Mouse (Mus musculus) heart, embryonic 10.5 days (tissue): Measurements from ENCODE around the gene Rdm1. TPM values are rescaled to one million over a fixed set of nuclear protein-coding genes. Genes with fewer than 3 reads are reported as not detected.
A peak's percentile ranks its signal among the peaks of the same experiment; 100 is the strongest.
"Not testable (repeated sequence)": the region's sequence is repeated elsewhere in the genome, so short reads cannot be mapped to it uniquely, and the experiment has no call there.

ENCODE experiments used
- DNase-seq: peaks from one replicate; pipeline ENCODE4 v3.0.0-alpha.2; 2017; ENCODE audit warnings: low spot score
- H3K27ac ChIP-seq: fragments of 300-500 bp; sonication (generic); 2 replicates; pipeline ENCODE4 v1.5.1; 2016; ENCODE audit warnings: mild to moderate bottlenecking
- H3K27me3 ChIP-seq: fragments of 300-500 bp; sonication (generic); 2 replicates; pipeline ENCODE4 v1.6.1; 2016; ENCODE audit warnings: mild to moderate bottlenecking; ENCODE audit not compliant: poor library complexity, insufficient read depth, severe bottlenecking
- H3K36me3 ChIP-seq: fragments of 300-500 bp; sonication (generic); 2 replicates; pipeline ENCODE4 v1.6.1; 2016; ENCODE audit warnings: mild to moderate bottlenecking, moderate library complexity
- H3K4me1 ChIP-seq: fragments of 300-500 bp; sonication (generic); 2 replicates; pipeline ENCODE4 v1.6.1; 2016; ENCODE audit warnings: mild to moderate bottlenecking
- H3K4me3 ChIP-seq: fragments of 300-500 bp; sonication (generic); 2 replicates; pipeline ENCODE4 v1.5.1; 2016; ENCODE audit warnings: mild to moderate bottlenecking, moderate library complexity
- H3K9me3 ChIP-seq: fragments of 300-500 bp; sonication (generic); 2 replicates; pipeline ENCODE4 v1.6.1; 2016; ENCODE audit warnings: mild to moderate bottlenecking, moderate library complexity
- WGBS: fragments of 180-500 bp; shearing (Covaris S2); methylation state at CpG from one replicate; pipeline ENCODE4 v1.1.7; 2016; 5-methylcytosine and 5-hydroxymethylcytosine counted together
- polyA plus RNA-seq: library from polyadenylated mRNA; unstranded; fragments of >200 nt; fragmentation: Nextera tagmentation; extraction: Ambion mirVana; gene quantifications from 2 replicates; pipeline ENCODE4 v1.2.1, GENCODE M21; 2016

Rdm1 gene
- polyA plus RNA-seq, 1 experiment from 2014 or later: 24.0 TPM

- Histone ChIP-seq H3K27ac (peak overlapping the region; percentile 89), H3K4me3 (peak overlapping the region; percentile 43)
- H3K27me3 ChIP-seq, H3K9me3 ChIP-seq, DNase-seq, H3K36me3 ChIP-seq, H3K4me1 ChIP-seq: not testable (repeated sequence)
- WGBS: 11% methylated on average over 16 of the region's 16 CpGs
Observed at GRCm38 (mm10) chr11:101646283-101646794, 19.3 kb downstream of the Rdm1 start.

GRCm38 (mm10) chr11:101647093-101647492 lies 20.1 kb downstream of the Rdm1 start:
- H3K36me3 ChIP-seq, H3K9me3 ChIP-seq, DNase-seq, H3K4me3 ChIP-seq, H3K27ac ChIP-seq, H3K27me3 ChIP-seq, H3K4me1 ChIP-seq: not testable (repeated sequence)
- WGBS: 89% methylated on average over 10 of the region's 10 CpGs

GRCm38 (mm10) chr11:101656356-101656755 lies 29.4 kb downstream of the Rdm1 start:
- no peak overlapping the region for H3K4me3 ChIP-seq
- DNase-seq: no peak
- H3K27me3 ChIP-seq: no peaks in the 10 kb centered on the region
- peaks cover 9% of the 10 kb centered on the region; the same call in 1 of the 2 replicates for H3K4me1 ChIP-seq
- WGBS: 89% methylated on average over 4 of the region's 4 CpGs
- no peak overlapping the region for H3K27ac ChIP-seq
- H3K9me3 ChIP-seq: no peaks in the 10 kb centered on the region
- no peaks in the 10 kb centered on the region for H3K36me3 ChIP-seq

DNA sequence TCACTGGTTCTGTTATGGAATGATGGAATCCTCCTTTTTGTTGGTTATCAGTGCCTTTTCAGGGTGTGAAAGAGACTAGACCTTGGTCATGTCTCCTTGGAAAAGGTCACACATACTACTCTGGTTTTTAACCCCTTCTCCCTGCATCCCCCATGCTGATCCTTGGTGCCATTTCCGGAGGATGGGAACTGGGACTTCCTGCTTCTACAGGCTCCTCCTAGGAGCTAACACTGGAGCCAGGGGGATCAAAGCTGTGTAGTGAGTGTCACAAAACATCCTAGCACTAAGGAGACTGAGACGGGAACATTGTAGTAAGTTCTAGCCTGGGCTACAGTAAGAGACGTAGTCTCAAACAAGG lies 30.5 kb downstream of the Rdm1 start:
- Histone ChIP-seq H3K27me3 (no peaks in the 10 kb centered on the region), H3K4me3 (peak overlapping the region; percentile 46), H3K27ac (peak overlapping the region; percentile 96), H3K36me3 (no peaks in the 10 kb centered on the region), H3K4me1 (peaks cover 9% of the 10 kb centered on the region; the same call in 1 of the 2 replicates), H3K9me3 (no peaks in the 10 kb centered on the region)
- peak; percentile 78 for DNase-seq
- 4% methylated on average over 3 of the region's 3 CpGs for WGBS

DNA sequence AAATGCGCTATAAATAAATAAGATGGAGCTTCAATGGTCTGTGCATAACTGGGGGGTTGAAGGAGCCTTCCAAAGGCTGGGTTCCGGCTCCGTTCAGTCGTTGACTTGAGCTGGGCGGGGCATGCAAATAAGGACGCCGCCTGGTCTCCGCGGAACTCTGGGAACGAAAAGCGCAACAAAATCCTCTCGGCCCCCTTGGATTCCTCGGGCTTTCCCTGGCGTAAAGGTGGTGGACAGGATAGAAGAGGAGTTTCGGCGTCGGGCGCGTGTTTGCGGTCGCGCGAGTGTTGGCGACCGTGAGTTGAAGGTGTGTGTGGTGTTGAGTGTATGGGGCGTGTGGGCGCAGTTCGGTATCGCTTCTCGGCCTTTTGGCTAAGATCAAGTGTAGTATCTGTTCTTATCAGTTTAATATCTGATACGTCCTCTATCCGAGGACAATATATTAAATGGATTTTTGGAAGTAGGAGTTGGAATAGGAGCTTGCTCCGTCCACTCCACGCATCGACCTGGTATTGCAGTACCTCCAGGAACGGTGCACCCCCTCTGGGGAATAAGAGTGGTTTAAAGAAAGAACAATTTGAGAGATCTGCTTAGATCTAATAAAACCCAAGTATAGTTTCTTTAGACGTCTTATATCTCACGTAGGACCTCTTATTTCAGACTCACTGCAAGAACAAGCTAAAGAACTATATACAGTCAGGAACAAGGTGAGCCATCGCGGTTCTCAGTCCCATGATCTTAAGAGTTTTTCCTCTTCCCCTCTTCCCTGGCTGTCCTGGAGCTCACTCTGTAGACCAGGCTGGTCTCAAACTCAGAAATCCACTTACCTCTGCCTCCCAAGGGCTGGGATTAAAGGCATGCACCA lies 31.1 kb downstream of the Rdm1 start:
- H3K36me3 ChIP-seq, H3K9me3 ChIP-seq, H3K27me3 ChIP-seq: not testable (repeated sequence)
- Histone ChIP-seq H3K4me3 (peak overlapping the region; percentile 46), H3K4me1 (peaks cover 11% of the 10 kb centered on the region), H3K27ac (peak overlapping the region; percentile 96)
- peak; percentile 94 for DNase-seq
- 0% methylated on average over 38 of the region's 40 CpGs for WGBS

GRCm38 (mm10) chr11:101658751-101659558 lies 32.0 kb downstream of the Rdm1 start:
- Histone ChIP-seq H3K9me3 (no peaks in the 10 kb centered on the region), H3K27ac (no peak overlapping the region), H3K27me3 (no peaks in the 10 kb centered on the region), H3K4me1 (peaks cover 19% of the 10 kb centered on the region), H3K36me3 (no peaks in the 10 kb centered on the region), H3K4me3 (no peak overlapping the region)
- WGBS: 30% methylated on average over 10 of the region's 10 CpGs
- DNase-seq: no peak

DNA sequence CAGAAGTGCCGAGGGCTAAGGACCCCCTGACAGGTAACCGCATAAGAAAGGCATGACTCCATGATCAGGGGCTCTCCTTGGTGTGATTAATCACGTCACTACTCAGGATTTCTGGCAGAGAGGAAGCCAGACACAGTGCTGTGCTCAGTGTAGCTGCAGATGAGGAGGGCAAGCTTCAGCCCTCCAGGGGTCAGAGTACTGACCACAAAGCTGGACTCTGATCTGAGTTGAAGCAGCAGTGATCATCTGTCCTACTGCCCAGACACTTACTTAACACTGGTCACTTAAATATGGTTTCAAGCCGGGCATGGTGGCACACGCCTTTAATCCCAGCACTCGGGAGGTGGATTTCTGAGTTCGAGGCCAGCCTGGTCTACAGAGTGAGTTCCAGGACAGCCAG lies 34.2 kb downstream of the Rdm1 start:
- Histone ChIP-seq H3K4me3 (no peak overlapping the region), H3K27ac (no peak overlapping the region), H3K9me3 (no peaks in the 10 kb centered on the region), H3K27me3 (no peaks in the 10 kb centered on the region), H3K36me3 (no peaks in the 10 kb centered on the region), H3K4me1 (peaks cover 31% of the 10 kb centered on the region)
- 59% methylated on average over 7 of the region's 7 CpGs for WGBS
- no peak for DNase-seq

DNA sequence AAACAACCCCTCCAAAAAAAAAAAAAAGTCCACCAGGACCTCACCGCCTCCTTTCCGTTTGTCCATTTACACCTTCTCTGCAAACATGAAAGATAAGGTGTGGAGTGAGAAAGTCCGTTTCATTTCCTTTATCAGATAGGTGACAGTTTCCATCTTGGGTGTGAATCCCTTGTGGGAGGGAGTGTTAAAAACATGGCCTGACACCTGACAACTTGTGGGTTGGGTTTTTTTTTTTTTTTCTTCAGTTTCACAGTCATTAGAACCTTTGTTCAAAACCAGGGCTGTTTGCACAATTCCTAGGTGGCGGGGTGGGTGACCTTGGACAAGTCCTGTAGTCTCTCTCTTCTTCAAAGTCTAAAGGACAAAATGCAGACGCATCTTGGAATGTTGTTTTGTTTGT lies 34.8 kb downstream of the Rdm1 start:
- Histone ChIP-seq H3K4me1 (peaks cover 36% of the 10 kb centered on the region), H3K4me3 (no peak overlapping the region), H3K36me3 (no peaks in the 10 kb centered on the region), H3K9me3 (no peaks in the 10 kb centered on the region), H3K27ac (no peak overlapping the region), H3K27me3 (no peaks in the 10 kb centered on the region; the same call in 1 of the 2 replicates)
- 27% methylated on average over 5 of the region's 5 CpGs for WGBS
- no peak for DNase-seq

GRCm38 (mm10) chr11:101663229-101664027 lies 36.4 kb downstream of the Rdm1 start:
- H3K27ac ChIP-seq: peak overlapping the region; percentile 70
- H3K9me3 ChIP-seq: no peaks in the 10 kb centered on the region
- peaks cover 45% of the 10 kb centered on the region for H3K4me1 ChIP-seq
- H3K27me3 ChIP-seq: no peaks in the 10 kb centered on the region; the same call in 1 of the 2 replicates
- WGBS: 26% methylated on average over 11 of the region's 11 CpGs
- H3K36me3 ChIP-seq: no peaks in the 10 kb centered on the region
- H3K4me3 ChIP-seq: no peak overlapping the region
- DNase-seq: peak; percentile 71

- H3K9me3 ChIP-seq: no peaks in the 10 kb centered on the region
- H3K36me3 ChIP-seq: no peaks in the 10 kb centered on the region
- 7% methylated on average over 34 of the region's 34 CpGs for WGBS
- DNase-seq: peak; percentile 97
- peak within 1 kb of the TSS; percentile 67 for H3K4me3 ChIP-seq
- peaks cover 61% of the 10 kb centered on the region for H3K4me1 ChIP-seq
- peak within 1 kb of the TSS; percentile 82 for H3K27ac ChIP-seq
- H3K27me3 ChIP-seq: no peaks in the 10 kb centered on the region; the same call in 1 of the 2 replicates
Observed at GRCm38 (mm10) chr11:101664825-101665635, 38.0 kb downstream of the Rdm1 start, which contains the start of gene Arl4d. Gene Arl4d (plus strand): TSS chr11:101665541.

DNA sequence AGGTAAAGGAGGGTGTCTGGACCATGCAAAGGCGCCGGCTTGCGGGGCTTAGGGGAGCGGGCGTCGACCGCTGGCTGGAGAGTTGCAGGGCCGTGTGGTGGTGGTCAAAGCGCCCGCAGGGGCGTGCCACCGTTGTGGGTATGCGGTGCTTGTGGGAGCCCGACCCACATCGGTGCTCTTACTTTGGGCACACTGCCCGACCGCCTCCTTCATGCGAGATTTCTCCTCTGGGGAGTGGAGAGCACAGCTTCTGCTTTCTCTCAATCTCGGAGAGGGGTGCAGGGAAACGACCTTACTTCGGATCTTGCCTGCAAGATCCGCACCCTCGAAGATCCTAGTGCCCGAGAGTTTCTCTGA lies 38.6 kb downstream of the Rdm1 start:
- peaks cover 67% of the 10 kb centered on the region for H3K4me1 ChIP-seq
- DNase-seq: no peak
- H3K36me3 ChIP-seq: no peaks in the 10 kb centered on the region
- H3K27ac ChIP-seq: peak overlapping the region; percentile 82
- WGBS: under 1% methylated on average over 24 of the region's 24 CpGs
- peak overlapping the region; percentile 67 for H3K4me3 ChIP-seq
- no peaks in the 10 kb centered on the region; the same call in 1 of the 2 replicates for H3K27me3 ChIP-seq
- no peaks in the 10 kb centered on the region for H3K9me3 ChIP-seq
